Mouse (Mus musculus): ENCODE data around the gene Nedd9.

DNA sequence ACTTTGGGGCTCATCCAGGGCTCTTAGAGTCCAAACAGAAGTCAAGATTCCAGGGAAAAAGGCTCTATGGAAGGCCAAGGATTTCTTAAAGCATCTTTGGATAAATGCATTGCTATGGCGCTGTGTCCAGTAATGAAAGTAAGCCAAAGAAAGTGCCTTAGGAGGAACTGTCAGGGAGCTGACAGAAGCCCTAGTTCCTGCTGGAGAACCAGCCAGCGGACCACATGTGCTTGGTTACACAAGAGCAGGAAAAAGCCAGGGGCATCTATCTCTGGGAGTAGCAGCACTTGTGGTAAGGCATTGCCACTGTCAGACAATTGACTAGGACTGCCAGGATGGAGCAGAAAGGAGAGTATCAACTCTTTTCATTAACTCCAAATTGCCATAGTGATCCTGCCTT lies 49.8 kb downstream of the Nedd9 start:
- TF ChIP-seq CTCF (IDR thresholded peaks at IDR 0.05) (no peak), POLR2A (IDR thresholded peaks at IDR 0.05; ENCODE audit: insufficient read depth, low read depth, low read length) (no peak), EP300 (IDR thresholded peaks at IDR 0.05; ENCODE audit: insufficient read depth, low read depth, low read length) (no peak)
